ENCODE assay signal across 8 mouse cellular contexts in genomic region chr19:46600371-46600770, GRCm38 (mm10). TPM values are rescaled to one million over a fixed set of nuclear protein-coding genes. Genes with fewer than 3 reads are reported as not detected.
DNase-seq lines count a peak whose midpoint lies in the region; ATAC-seq and TF ChIP-seq lines count a peak whose summit lies in the region.

No protein-coding gene starts in this region.

- H3K9ac ChIP-seq in CH12.LX (ENCODE audit: insufficient read depth, low read depth), result peak overlapping the region; percentile 64; the same call in 1 of the 2 replicates
- no peak overlapping the region for H3K9ac ChIP-seq in forebrain, embryonic 15.5 days (replicated peaks)
- H3K9ac ChIP-seq in liver, embryonic 15.5 days, result no peak overlapping the region

- TF ChIP-seq POLR2A in CH12.LX (IDR thresholded peaks at IDR 0.05; ENCODE audit: low read depth, low read length), result no peak

- H3K27me3 ChIP-seq in heart, embryonic 10.5 days (ENCODE audit: insufficient read depth, poor library complexity, severe bottlenecking), result no peaks in the 10 kb centered on the region
- no peaks in the 10 kb centered on the region for H3K27me3 ChIP-seq in CH12.LX (replicated peaks)
- no peaks in the 10 kb centered on the region for H3K27me3 ChIP-seq in forebrain, embryonic 15.5 days
- no peaks in the 10 kb centered on the region for H3K27me3 ChIP-seq in liver, embryonic 15.5 days

- no peak overlapping the region for H3K27ac ChIP-seq in heart, embryonic 10.5 days
- no peak overlapping the region for H3K27ac ChIP-seq in CH12.LX (ENCODE audit: insufficient read depth, low read depth)
- H3K27ac ChIP-seq in forebrain, embryonic 15.5 days (replicated peaks), result no peak overlapping the region
- H3K27ac ChIP-seq in liver, embryonic 15.5 days (replicated peaks), result peak overlapping the region; percentile 77

- in situ Hi-C loops in CH12.LX (cut with MboI; ENCODE audit: low pct_ligation_motif_present, low pct_unique_long_range_greater_than_20kb, low sequenced_read_pairs), result no loop called here

- TF ChIP-seq CTCF in CH12.LX (conservative IDR thresholded peaks at IDR 0.05 in 1 of 2, IDR thresholded peaks at IDR 0.05 in 1 of 2; ENCODE audit: low read depth in 2 of 2, low read length in 2 of 2), result no peak

- H3K4me3 ChIP-seq in heart, embryonic 10.5 days, result peak overlapping the region; percentile 94; the same call in 1 of the 2 replicates
- H3K4me3 ChIP-seq in CH12.LX (replicated peaks in 1 of 3; ENCODE audit: low read depth in 2 of 3, low read length in 2 of 3, poor library complexity in 1 of 3), result no peak overlapping the region
- H3K4me3 ChIP-seq in forebrain, embryonic 15.5 days, result peak overlapping the region; percentile 91
- peak overlapping the region; percentile 85; the same call in 1 of the 2 replicates for H3K4me3 ChIP-seq in liver, embryonic 15.5 days (replicated peaks)

- peak overlapping the region; percentile 65; the same call in 1 of the 2 replicates for H3K4me2 ChIP-seq in CH12.LX (ENCODE audit: insufficient read depth, low read depth, poor library complexity, severe bottlenecking)
- peak overlapping the region; percentile 94 for H3K4me2 ChIP-seq in forebrain, embryonic 15.5 days (replicated peaks)
- H3K4me2 ChIP-seq in liver, embryonic 15.5 days, result peak overlapping the region; percentile 89

- WGBS in heart, embryonic 10.5 days, result 72% methylated on average over 4 of the region's 4 CpGs
- 84% methylated on average over 4 of the region's 4 CpGs for WGBS in forebrain, embryonic 15.5 days
- 50% methylated on average over 4 of the region's 4 CpGs for WGBS in liver, embryonic 15.5 days (ENCODE audit: insufficient replicate concordance)

- H3K9me3 ChIP-seq in heart, embryonic 10.5 days, result no peaks in the 10 kb centered on the region
- no peaks in the 10 kb centered on the region for H3K9me3 ChIP-seq in CH12.LX (replicated peaks; ENCODE audit: low read length)
- H3K9me3 ChIP-seq in forebrain, embryonic 15.5 days, result no peaks in the 10 kb centered on the region
- no peaks in the 10 kb centered on the region for H3K9me3 ChIP-seq in liver, embryonic 15.5 days (replicated peaks)

- intact Hi-C loops in left cerebral cortex, postnatal 25 days (cut with DNase I), result loop anchor here (5.0 kb wide), 1 partner anchor 47 kb away; no protein-coding TSS in a partner anchor

- dilution Hi-C loops in CH12.LX (cut with MboI; ENCODE audit: extremely low pct_ligation_motif_present, extremely low pct_unique_long_range_greater_than_20kb, low sequenced_read_pairs), result no loop called here

- DNase-seq in heart, embryonic 10.5 days (ENCODE audit: low spot score), result no peak
- DNase-seq in heart, postnatal 4 days, result no peak
- no peak for DNase-seq in CH12.LX (ENCODE audit: extremely low read depth)
- DNase-seq in left cerebral cortex, adult 8-10 months (ENCODE audit: low spot score in 2 of 2), result no peak
- no peak for DNase-seq in left cerebral cortex, postnatal 25 days (ENCODE audit: low spot score in 2 of 2)
- no peak for DNase-seq in left cerebral cortex, adult 9 months (ENCODE audit: low spot score in 2 of 2)

- no peak for TF ChIP-seq EP300 in CH12.LX (IDR thresholded peaks at IDR 0.05; ENCODE audit: low read length)

- H3K4me1 ChIP-seq in heart, embryonic 10.5 days, result peaks cover 22% of the 10 kb centered on the region
- peaks cover 9 to 34% of the 10 kb centered on the region in 2 experiments; a peak in 3 of 4 replicates for H3K4me1 ChIP-seq in CH12.LX (ENCODE audit: control insufficient read depth in 1 of 2, insufficient read depth in 2 of 2)
- H3K4me1 ChIP-seq in forebrain, embryonic 15.5 days, result peaks cover 31% of the 10 kb centered on the region
- peaks cover 46% of the 10 kb centered on the region for H3K4me1 ChIP-seq in liver, embryonic 15.5 days (replicated peaks)

- peaks cover 24% of the 10 kb centered on the region for H3K36me3 ChIP-seq in heart, embryonic 10.5 days
- H3K36me3 ChIP-seq in CH12.LX (replicated peaks in 1 of 2; ENCODE audit: control insufficient read depth in 1 of 2, insufficient read depth in 1 of 2, low read length in 1 of 2), result peaks cover 3 to 50% of the 10 kb centered on the region in 2 experiments
- no peaks in the 10 kb centered on the region; the same call in 1 of the 2 replicates for H3K36me3 ChIP-seq in forebrain, embryonic 15.5 days
- peaks cover 11% of the 10 kb centered on the region; the same call in 1 of the 2 replicates for H3K36me3 ChIP-seq in liver, embryonic 15.5 days (replicated peaks)

- no peak for TF ChIP-seq RAD21 in CH12.LX (IDR thresholded peaks at IDR 0.05; ENCODE audit: low read depth, low read length)

- peaks cover 50% of the 10 kb centered on the region for H3K79me2 ChIP-seq in CH12.LX (replicated peaks; ENCODE audit: control insufficient read depth, extremely low read depth, insufficient read depth, poor library complexity, severe bottlenecking)

- no peak for ATAC-seq in forebrain, embryonic 15.5 days (replicated peaks)
- no peak for ATAC-seq in liver, embryonic 15.5 days (ENCODE audit: insufficient read depth)

TF ChIP-seq in CH12.LX, 34 proteins besides CTCF, POLR2A, EP300 and RAD21:
- TF ChIP-seq BHLHE40 (IDR thresholded peaks at IDR 0.05; ENCODE audit: low read depth, low read length), result no peak
- no peak for TF ChIP-seq USF1 (IDR thresholded peaks at IDR 0.05; ENCODE audit: low read depth, low read length)
- no peak for TF ChIP-seq MYC (IDR thresholded peaks at IDR 0.05; ENCODE audit: low read depth, low read length)
- TF ChIP-seq JUND (conservative IDR thresholded peaks at IDR 0.05; ENCODE audit: low read depth, low read length), result no peak
- TF ChIP-seq MEF2A (IDR thresholded peaks at IDR 0.05; ENCODE audit: borderline replicate concordance, low read depth, low read length), result no peak
- TF ChIP-seq CHD1 (IDR thresholded peaks at IDR 0.05; ENCODE audit: low read depth, low read length), result no peak
- no peak for TF ChIP-seq MAFK (IDR thresholded peaks at IDR 0.05; ENCODE audit: insufficient replicate concordance, low read length)
- TF ChIP-seq SMC3 (IDR thresholded peaks at IDR 0.05; ENCODE audit: low read depth, low read length), result no peak
- TF ChIP-seq IRF4 (IDR thresholded peaks at IDR 0.05; ENCODE audit: low read depth, low read length), result no peak
- TF ChIP-seq TCF12 (IDR thresholded peaks at IDR 0.05; ENCODE audit: low read depth, low read length), result no peak
- TF ChIP-seq E2F4 (IDR thresholded peaks at IDR 0.05; ENCODE audit: insufficient replicate concordance, low read depth, low read length), result no peak
- no peak for TF ChIP-seq POLR2AphosphoS2 (IDR thresholded peaks at IDR 0.05; ENCODE audit: low read depth, low read length)
- no peak for TF ChIP-seq RCOR1 (conservative IDR thresholded peaks at IDR 0.05; ENCODE audit: low read depth, low read length)
- TF ChIP-seq MAX (IDR thresholded peaks at IDR 0.05; ENCODE audit: low read length), result no peak
- TF ChIP-seq KAT2A (IDR thresholded peaks at IDR 0.05; ENCODE audit: insufficient replicate concordance, low read length), result no peak

RNA-seq across cellular contexts. Expression of gene Wbp1l, which starts 1.5 kb away (rescaled TPM):
- polyA plus RNA-seq in heart, embryonic 10.5 days (2016; fragmentation: Nextera tagmentation; extraction: Ambion mirVana), result 53.9 and 61.8 TPM in 2 replicates
- total RNA-seq in heart, postnatal 4 days (2021), result 10 to 100 TPM; 60.5 to 61.2 TPM
- total RNA-seq in CH12.LX (2012; rRNA removed) (17.4 and 20.2 TPM in 2 replicates), CH12.LX (2014; rRNA removed) (10.6 and 11.6 TPM in 2 replicates)
- 22.3 and 23.5 TPM in 2 replicates for polyA plus RNA-seq in CH12.LX (2012; ENCODE audit: insufficient read length, low read depth)
- 39.7 and 41.7 TPM in 2 replicates for polyA plus RNA-seq in forebrain, embryonic 15.5 days (2015; fragmentation: Nextera tagmentation; extraction: Ambion mirVana)
- polyA plus RNA-seq in liver, embryonic 15.5 days (2015; fragmentation: Nextera tagmentation; extraction: Ambion mirVana), result 21.3 and 29.4 TPM in 2 replicates
- total RNA-seq in left cerebral cortex, adult 8-10 months (2022), result 10 to 100 TPM; 32.7 to 41.5 (median 38.5) TPM
- 10 to 100 TPM; 34.2 to 40.8 TPM for total RNA-seq in left cerebral cortex, postnatal 25 days (2021)

RNA-seq across cellular contexts. Expression of gene Sfxn2, which starts 27.2 kb away (rescaled TPM):
- polyA plus RNA-seq in heart, embryonic 10.5 days (2016; fragmentation: Nextera tagmentation; extraction: Ambion mirVana), result 14.2 and 14.5 TPM in 2 replicates
- 1 to 10 TPM; 4.6 to 6.4 TPM for total RNA-seq in heart, postnatal 4 days (2021)
- total RNA-seq in CH12.LX (2012; rRNA removed), result 8.5 and 9.4 TPM in 2 replicates
- 5.9 and 6.8 TPM in 2 replicates for total RNA-seq in CH12.LX (2014; rRNA removed)
- 11.1 and 11.8 TPM in 2 replicates for polyA plus RNA-seq in CH12.LX (2012; ENCODE audit: insufficient read length, low read depth)
- 12.6 and 13.7 TPM in 2 replicates for polyA plus RNA-seq in forebrain, embryonic 15.5 days (2015; fragmentation: Nextera tagmentation; extraction: Ambion mirVana)
- polyA plus RNA-seq in liver, embryonic 15.5 days (2015; fragmentation: Nextera tagmentation; extraction: Ambion mirVana), result 28.6 and 33.4 TPM in 2 replicates
- total RNA-seq in left cerebral cortex, adult 8-10 months (2022), result 1 to 10 TPM; 4.3 to 5.6 (median 4.8) TPM
- 1 to 10 TPM; 3.7 to 4.8 TPM for total RNA-seq in left cerebral cortex, postnatal 25 days (2021)

RNA-seq across cellular contexts. Expression of gene Arl3, which starts 27.4 kb away (rescaled TPM):
- polyA plus RNA-seq in heart, embryonic 10.5 days (2016; fragmentation: Nextera tagmentation; extraction: Ambion mirVana), result 112 and 134 TPM in 2 replicates
- total RNA-seq in heart, postnatal 4 days (2021), result 10 to 100 TPM; 29.6 to 31.1 TPM
- total RNA-seq in CH12.LX (2012; rRNA removed) (38.4 and 46.5 TPM in 2 replicates), CH12.LX (2014; rRNA removed) (23.7 and 24.1 TPM in 2 replicates)
- 40.4 and 45.3 TPM in 2 replicates for polyA plus RNA-seq in CH12.LX (2012; ENCODE audit: insufficient read length, low read depth)
- 238 and 241 TPM in 2 replicates for polyA plus RNA-seq in forebrain, embryonic 15.5 days (2015; fragmentation: Nextera tagmentation; extraction: Ambion mirVana)
- 22.9 and 25.4 TPM in 2 replicates for polyA plus RNA-seq in liver, embryonic 15.5 days (2015; fragmentation: Nextera tagmentation; extraction: Ambion mirVana)
- 100 to 1,000 TPM in 3 of 4 experiments, 10 to 100 TPM in 1; 94.2 to 133 (median 116) TPM for total RNA-seq in left cerebral cortex, adult 8-10 months (2022)
- total RNA-seq in left cerebral cortex, postnatal 25 days (2021), result 100 to 1,000 TPM; 113 to 120 TPM

Comparison
In these comparisons a context has a peak if more than half of its experiments do, and no peak if none do; other contexts are left out.
1. H3K4me3 ChIP-seq: peak in heart, embryonic 10.5 days (single experiment), forebrain, embryonic 15.5 days (single experiment) and liver, embryonic 15.5 days (single experiment); none in CH12.LX (0 of 3).
2. Peak in every context shown above with its lines, with median percentiles within 50 percentile points of each other: H3K4me2 ChIP-seq.